Mouse (Mus musculus): ENCODE data around the gene Mgea5.

The Mgea5 gene

DNA sequence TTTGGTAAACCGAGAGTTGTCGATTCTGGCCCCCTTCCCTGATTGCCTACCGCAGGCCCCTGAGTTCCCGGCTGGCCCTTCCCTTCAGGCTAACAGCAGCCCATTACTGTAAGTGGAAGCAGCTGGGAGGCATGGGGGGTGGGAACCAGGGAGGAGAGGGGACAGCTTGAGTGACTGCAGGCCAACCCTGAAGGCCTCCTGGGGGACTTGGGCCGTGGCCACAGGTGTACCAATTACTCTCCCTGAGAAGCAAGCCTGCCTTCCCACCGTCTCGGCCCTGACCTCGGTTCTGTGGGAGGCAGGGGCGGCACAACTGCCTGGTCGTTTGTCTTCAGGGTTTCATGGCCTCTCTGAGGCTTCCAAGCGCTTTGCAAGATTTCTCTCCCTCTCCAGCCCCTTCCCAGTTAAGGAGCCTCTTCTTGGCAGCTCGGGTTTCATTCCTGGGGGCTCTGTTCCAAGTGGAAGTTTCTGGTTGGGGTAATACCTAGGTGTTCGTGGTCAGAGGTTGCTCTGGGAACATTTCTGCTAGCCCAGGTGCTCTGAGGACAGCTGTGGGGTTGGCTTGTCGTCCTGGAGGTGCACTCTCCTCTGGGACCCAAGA is 57.9 kb downstream of the Mgea5 start:
- no peak for DNase-seq

DNA sequence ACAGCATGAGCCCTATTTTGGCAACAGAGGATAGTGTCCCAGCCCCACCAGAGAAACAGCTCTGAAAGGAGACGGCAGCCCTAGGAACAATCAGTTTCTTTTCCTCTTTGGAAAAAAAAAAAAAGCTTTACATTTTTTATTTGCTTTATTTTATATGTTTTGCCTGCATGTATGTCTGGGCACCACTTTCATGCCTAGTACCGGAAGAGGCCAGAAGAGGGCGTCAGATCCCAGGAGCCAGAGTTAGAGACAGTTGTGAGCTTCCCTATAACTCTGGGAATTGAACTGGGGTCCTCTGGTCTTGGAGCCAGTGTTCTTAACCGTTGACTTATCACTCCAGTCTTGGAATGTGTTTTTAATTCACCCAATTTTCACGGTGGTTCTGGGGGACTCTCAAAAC is 61.4 kb downstream of the Mgea5 start:
- DNase-seq, result no peak

DNA sequence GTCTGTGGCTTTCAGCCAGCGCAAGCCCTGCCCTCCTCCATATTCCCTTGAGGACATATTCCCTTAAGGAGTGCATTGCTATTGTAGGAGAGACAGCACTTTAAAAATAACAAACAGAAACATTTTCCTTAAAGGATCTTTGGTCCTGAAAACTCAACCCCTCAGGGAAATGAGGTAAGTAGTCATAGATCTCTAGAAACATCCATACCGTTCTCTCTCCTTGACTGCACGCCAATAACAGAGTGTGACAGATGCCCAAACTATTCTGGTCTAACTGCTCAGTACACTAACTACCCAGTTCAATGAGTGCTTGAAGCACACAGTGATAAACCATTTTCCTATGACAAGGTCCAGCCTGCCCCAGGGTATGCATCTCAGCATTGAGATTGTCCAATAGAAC is 65.4 kb downstream of the Mgea5 start:
- no peak for DNase-seq

DNA sequence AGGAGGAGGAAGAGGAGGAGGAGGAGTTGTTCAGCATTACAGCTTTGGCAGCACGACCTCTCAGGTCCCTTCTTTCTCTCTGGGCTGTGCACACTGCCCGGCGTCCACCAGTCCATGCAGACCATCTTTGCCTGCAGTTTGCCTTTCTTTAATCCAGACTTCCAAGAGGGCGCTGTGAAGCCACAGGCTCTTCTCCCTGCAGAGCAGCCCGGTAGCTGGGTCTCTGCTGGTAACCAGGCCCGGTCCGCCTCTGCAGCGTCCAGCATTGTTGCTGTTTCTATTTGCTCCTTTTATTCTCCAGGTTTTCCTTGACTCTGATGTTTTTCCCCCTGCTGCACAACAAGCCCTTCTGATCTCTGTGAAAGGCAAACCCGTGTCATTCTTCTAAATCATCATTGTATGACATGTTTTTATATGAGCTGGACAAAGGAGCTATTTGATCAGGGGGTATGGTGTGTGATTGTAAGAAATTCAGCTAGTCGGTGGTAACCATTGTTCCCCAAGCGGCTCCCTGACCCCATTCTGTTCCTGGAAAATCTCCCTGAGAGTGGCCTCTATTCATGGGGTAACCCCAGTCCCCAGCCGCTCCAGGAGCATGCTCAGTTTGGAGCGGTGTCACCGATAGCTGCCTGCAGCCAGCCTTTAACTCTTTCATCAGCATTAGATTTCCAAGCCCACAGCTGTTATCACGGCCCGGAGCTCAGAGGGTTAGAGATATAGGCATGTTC is 66.0 kb downstream of the Mgea5 start:
- DNase-seq, result peak; percentile 65

DNA sequence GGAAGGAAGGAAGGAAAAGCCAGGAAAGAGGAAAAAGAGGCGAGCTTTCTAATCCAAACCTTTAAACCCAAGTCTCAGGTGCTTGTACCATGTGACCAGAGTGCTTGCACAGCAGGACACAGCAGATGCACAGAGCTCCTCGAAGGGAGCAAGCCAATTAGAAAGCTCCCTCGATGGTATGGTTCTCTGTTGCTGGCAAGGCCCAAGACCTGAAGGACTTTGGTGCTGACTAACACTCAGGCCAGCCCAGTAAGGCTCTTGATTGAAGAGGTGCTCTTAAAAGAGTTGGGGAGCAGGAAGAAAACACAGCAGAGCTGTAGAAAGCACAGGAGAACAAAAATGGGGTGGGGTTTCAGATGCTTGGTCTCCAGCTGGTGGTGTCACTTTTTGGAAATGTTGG is 74.9 kb downstream of the Mgea5 start:
- no peak for DNase-seq

Data from kidney, postnatal 10 days (tissue).